Mouse (Mus musculus): Measurements from ENCODE around the gene Trim26.

- TF ChIP-seq POLR2A (IDR thresholded peaks at IDR 0.05; ENCODE audit: extremely low read depth, insufficient read depth, low read length) (no peak), CTCF (IDR thresholded peaks at IDR 0.05; ENCODE audit: low read depth, low read length) (no peak)
These were observed 30.0 kb downstream of the Trim26 start, which contains the start of gene Trim15 for GRCm38 (mm10) chr17:36866719-36867527.

Measured in liver, adult 2 months (tissue).